Mouse (Mus musculus) activated CD4-positive, CD25-positive, alpha-beta regulatory T cell, adult 4 months (primary cell): ENCODE measurements around the gene N4bp1. TPM values are rescaled to one million over a fixed set of nuclear protein-coding genes. Genes with fewer than 3 reads are reported as not detected.
A peak's percentile ranks its signal among the peaks of the same experiment; 100 is the strongest.

Experiments
- ATAC-seq: one replicate; pipeline ENCODE4 v1.8.0; 2017
- polyA plus RNA-seq, 2 experiments: library from polyadenylated mRNA; unstranded; fragments of 100-300 nt; shearing (Covaris generic); gene quantifications; one replicate each; pipeline ENCODE4 v1.2.1; 2017

N4bp1 gene
- polyA plus RNA-seq, 2 experiments from 2014 or later, result 10.0 to 11.8 TPM

- no peak for ATAC-seq
Observed at GRCm38 (mm10) chr8:86854686-86855085, 30.4 kb downstream of the N4bp1 start.

GRCm38 (mm10) chr8:86853989-86854373 lies 31.1 kb downstream of the N4bp1 start:
- ATAC-seq, result peak; percentile 18

GRCm38 (mm10) chr8:86853266-86853988 lies 31.6 kb downstream of the N4bp1 start:
- ATAC-seq, result peak; percentile 28

GRCm38 (mm10) chr8:86852491-86852890 lies 32.6 kb downstream of the N4bp1 start:
- ATAC-seq, result no peak

GRCm38 (mm10) chr8:86848876-86849275 lies 36.2 kb downstream of the N4bp1 start:
- ATAC-seq, result no peak

- no peak for ATAC-seq
Observed at GRCm38 (mm10) chr8:86848401-86848800, 36.7 kb downstream of the N4bp1 start.

GRCm38 (mm10) chr8:86847091-86847490 lies 38.0 kb downstream of the N4bp1 start:
- ATAC-seq, result no peak

GRCm38 (mm10) chr8:86845875-86846274 lies 39.2 kb downstream of the N4bp1 start:
- ATAC-seq, result no peak

GRCm38 (mm10) chr8:86844856-86845255 lies 40.2 kb downstream of the N4bp1 start:
- ATAC-seq, result no peak

- ATAC-seq, result no peak
Observed at GRCm38 (mm10) chr8:86843896-86844295, 41.2 kb downstream of the N4bp1 start.

GRCm38 (mm10) chr8:86841556-86842309 lies 43.3 kb downstream of the N4bp1 start:
- no peak for ATAC-seq

GRCm38 (mm10) chr8:86840120-86840693 lies 44.9 kb downstream of the N4bp1 start:
- no peak for ATAC-seq

- ATAC-seq, result peak; percentile 70
Observed at GRCm38 (mm10) chr8:86838707-86839438, 46.2 kb downstream of the N4bp1 start.

GRCm38 (mm10) chr8:86837234-86837633 lies 47.8 kb downstream of the N4bp1 start:
- ATAC-seq, result peak; percentile 38

- no peak for ATAC-seq
Observed at GRCm38 (mm10) chr8:86835881-86836280, 49.2 kb downstream of the N4bp1 start.

GRCm38 (mm10) chr8:86834496-86835260 lies 50.4 kb downstream of the N4bp1 start:
- no peak for ATAC-seq

GRCm38 (mm10) chr8:86833937-86834336 lies 51.1 kb downstream of the N4bp1 start:
- ATAC-seq, result no peak

- no peak for ATAC-seq
Observed at GRCm38 (mm10) chr8:86828925-86829324, 56.1 kb downstream of the N4bp1 start.

- no peak for ATAC-seq
Observed at GRCm38 (mm10) chr8:86827199-86827598, 57.9 kb downstream of the N4bp1 start.

- no peak for ATAC-seq
Observed at GRCm38 (mm10) chr8:86826538-86826937, 58.5 kb downstream of the N4bp1 start.

GRCm38 (mm10) chr8:86825674-86826448 lies 59.2 kb downstream of the N4bp1 start:
- no peak for ATAC-seq
